Mouse (Mus musculus) lung, adult 2 months (tissue): ENCODE data around the gene Tmem107.

Source experiments
- CTCF ChIP-seq: fragments of 200-500 bp; IDR thresholded peaks from 2 replicates; pipeline ENCODE4 v1.5.1; 2011; ENCODE audit warnings: mild to moderate bottlenecking, low read length, control low read depth; ENCODE audit not compliant: insufficient read depth
- POLR2A ChIP-seq: fragments of 200-500 bp; IDR thresholded peaks from 2 replicates; pipeline ENCODE4 v1.6.1; 2011; ENCODE audit warnings: low read depth, mild to moderate bottlenecking, control low read depth, low read length, borderline replicate concordance; ENCODE audit errors: extremely low read depth

DNA sequence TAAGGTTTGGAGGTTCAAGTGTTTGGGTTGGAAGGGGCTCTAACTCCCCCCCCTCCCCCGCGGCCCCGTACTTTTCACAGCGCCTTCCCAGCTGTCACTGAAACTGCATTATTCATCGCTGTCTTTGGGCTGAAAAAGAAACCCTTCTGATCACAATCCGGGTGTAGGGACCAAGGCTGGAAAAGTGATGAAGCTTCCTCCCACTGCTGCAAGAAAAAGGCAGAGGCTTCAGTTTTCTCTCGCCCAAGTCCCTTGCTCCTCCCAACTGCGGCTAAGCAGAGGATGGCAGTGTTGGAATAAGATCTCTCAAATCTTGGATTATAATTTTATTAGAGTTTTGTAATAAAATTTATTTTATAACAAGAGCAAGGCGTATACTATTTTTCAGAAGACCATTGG, 2.1 kb downstream of the Tmem107 start:
- no peak for TF ChIP-seq CTCF
- TF ChIP-seq POLR2A: no peak
